Mouse (Mus musculus) heart, adult 9 months (tissue): ENCODE results near the gene Lrrc57.
"Not testable (repeated sequence)": the region's sequence is repeated elsewhere in the genome, so short reads cannot be mapped to it uniquely, and the experiment has no call there.

Source experiments
- DNase-seq, 2 experiments: peaks; one replicate each; pipeline ENCODE4 v3.0.0; 2022; ENCODE audit warnings: low spot score in 2 of 2

The Lrrc57 gene

DNA sequence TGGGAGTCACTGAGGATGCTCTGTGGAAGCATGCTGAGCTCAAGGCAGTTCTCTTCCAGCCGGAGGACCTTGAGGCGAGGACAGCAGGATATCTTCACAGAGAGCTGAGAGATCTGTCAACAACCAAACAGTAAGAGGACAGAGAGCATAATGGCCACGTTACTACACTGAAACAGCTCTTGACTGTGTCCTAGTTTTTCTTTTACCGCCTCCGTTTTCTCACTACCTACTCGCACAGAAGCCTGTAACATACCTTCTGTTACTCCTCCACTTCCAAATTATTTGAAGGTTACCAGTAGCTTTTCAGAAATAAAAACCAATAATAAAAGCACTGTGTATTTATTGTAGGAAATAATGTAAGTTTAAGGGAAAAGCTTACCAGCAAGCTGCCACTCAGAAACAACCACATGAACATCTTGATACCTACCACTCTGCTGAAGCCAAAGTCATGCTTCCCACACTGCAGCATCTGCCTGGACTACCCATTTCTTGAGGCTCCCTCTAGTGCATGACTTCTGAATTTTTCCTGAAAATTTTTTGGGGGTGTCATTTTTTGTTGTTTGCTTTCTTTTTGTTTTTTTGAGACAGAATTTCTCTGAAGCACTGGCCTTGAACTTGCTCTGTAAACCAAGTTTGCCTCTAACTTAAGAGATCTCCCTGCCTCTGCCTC, 3.2 kb downstream of the Lrrc57 start:
- no peak for DNase-seq

DNA sequence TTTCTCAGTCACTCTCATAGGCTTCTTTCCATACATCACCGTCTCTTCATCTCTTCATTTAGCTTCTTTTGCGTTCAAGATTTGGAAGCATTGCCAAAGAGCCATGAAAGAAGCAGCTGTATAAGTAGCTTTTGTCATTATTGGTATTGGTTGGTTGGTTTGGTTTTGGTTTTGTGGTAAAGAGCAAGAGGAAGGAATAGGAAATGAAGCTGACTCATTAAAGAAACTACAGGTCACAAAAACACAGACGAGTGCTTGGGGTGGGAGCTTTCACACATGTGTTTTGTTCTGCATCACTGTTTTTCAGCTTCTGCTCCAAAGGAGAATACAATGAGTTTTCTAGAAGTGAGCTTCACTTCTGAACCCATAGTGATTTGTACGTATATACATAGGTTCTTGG, 9.8 kb downstream of the Lrrc57 start:
- DNase-seq: no peak

DNA sequence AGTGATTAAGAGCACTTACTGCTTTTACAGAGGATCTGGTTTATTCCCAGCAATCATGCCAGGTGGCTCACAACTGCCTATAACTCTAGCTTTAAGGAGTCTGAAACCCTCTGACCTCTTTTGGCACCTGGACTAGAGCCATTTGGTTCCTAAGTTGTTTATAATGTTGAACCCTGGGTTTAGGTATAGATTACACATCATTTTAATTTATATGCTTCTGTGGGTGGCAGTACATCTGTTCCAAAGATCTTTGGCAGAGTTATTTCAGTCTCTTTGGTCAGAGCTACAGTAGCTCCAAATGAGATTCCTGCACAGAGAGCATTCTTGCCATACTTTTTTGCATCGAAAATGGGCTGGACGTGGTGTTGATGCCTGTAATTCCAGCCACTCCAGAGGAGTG, 11.6 kb downstream of the Lrrc57 start:
- DNase-seq: no peak

DNA sequence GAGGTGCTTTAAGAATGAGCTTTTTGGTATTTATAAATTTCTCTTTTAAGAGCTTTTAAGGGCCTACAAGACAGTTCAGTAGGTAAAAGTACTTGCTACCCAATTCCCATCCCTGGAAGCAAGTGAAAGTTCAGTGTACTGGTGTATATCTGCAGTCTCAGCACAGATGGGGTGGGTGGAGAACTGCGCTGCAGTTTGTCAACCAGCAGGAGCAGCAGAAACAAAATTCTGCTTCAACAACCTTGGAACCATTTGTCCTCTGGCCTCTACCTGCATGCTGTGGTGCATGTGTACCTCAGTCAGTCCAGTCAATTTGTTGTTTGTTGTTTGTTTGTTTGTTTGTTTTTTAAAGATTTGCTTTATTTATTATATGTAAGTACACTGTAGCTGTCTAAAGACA, 17.1 kb downstream of the Lrrc57 start:
- DNase-seq: no peak

DNA sequence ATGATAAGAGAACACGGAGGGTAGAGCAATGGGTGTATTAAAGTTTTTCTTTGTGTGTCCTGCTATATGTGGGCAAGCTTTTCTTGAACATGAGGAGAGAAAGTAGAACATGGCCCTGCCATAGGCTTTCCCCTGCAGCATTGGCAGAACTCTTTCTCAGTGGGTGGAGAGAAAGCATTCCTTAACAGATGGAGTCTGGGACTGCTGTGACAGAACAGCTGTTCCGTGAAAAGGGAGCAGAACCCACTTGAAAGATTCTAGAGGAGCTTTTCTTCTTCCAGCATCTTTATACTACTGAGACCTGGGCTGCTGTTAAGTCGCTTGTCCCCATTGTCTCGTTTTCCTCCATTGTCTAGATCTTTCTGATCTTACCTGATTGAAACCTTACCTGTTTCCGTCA, 19.6 kb downstream of the Lrrc57 start:
- DNase-seq: no peak

DNA sequence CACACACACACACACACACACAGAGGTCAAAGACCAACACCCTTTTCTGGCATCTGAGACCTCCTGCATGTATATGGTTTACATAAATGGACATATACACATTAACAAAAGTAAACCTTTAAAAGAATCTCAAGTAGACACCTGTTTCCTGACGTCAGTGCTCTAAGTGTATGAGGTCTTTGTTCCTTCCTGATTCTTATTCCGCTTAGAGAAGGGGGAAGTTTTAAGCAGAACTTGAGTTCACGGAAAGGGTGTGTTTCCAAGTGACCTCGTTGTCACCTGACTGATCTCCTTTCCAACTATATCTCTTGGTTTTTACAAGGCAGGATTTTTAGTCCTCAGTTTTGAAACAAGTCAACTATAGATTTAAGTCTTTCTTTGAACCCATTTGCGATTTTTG, 31.0 kb downstream of the Lrrc57 start:
- peak; percentile 27 to 55 for DNase-seq

DNA sequence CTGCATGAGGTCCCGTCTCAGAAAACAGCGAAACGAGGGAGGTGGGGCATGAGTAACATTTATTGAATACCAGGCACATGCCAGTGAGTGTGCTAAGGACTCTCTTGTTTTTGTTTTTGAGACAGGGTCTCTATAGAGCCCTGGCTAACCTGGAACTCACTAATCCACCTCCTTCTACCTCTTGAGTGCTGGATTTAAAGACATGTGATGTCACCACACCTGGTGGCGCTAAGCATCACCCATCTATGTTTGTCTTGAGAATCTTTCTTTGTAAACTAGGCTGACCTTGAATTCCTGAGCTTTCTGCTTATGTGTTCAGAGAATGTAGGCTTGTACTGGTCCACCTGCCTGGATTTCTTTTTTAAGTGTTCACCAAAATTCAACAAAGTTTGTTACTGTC, 31.5 kb downstream of the Lrrc57 start:
- DNase-seq: no peak

DNA sequence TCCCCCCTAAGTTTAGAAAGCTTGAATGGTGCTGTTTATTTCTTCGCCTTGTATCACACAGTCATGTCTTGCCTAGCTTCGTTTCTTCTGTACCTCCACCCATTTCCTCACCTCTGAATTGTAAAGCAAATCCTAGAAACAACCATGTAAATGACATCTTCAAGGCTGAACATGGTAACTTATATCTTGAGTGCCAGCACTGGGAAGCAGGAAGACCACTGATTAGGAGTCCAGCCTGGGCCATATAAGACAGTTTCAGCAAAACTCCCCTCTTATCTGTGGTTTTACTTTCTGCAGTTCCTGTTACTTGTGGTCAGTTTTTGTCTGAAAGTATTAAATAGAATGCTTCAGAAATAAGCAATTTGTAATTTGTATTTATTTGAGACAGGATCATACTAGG, 33.3 kb downstream of the Lrrc57 start:
- no peak for DNase-seq

DNA sequence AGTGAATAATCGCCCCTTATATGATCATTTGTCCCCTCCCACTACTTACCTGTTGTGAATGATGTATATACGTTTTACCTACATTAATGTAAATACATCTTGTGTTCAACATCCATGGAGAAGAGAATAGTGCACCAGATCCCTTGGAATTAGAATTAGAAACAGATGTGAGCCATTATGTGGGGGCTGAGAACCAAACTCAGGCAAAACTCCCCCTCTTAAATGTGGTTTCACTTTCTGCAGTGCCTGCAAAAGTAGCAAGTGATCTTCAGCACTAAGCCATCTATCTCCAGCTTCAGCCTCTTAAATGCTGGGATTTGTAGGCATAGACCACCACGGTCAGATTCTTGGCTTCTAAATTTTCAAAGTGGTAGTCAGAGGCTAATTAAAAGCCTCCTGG, 34.2 kb downstream of the Lrrc57 start:
- no peak for DNase-seq

DNA sequence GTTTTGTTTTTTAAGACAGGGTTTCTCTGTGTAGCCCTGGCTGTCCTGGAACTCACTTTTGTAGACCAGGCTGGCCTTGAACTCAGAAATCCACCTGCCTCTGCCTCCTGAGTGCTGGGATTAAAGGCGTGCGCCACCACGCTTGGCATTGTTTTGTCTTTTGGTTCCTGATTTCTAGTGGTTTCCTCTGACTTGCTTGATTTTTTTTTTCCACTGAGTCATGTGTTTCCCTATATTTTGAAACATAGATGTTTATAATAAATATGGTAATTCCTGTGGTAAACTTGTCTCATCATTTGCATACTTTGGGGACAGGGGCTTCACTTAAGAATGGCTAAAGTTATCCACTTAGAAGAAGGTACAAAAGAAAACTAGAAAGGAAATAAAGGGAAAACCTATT, 37.2 kb downstream of the Lrrc57 start:
- not testable (repeated sequence) for DNase-seq

DNA sequence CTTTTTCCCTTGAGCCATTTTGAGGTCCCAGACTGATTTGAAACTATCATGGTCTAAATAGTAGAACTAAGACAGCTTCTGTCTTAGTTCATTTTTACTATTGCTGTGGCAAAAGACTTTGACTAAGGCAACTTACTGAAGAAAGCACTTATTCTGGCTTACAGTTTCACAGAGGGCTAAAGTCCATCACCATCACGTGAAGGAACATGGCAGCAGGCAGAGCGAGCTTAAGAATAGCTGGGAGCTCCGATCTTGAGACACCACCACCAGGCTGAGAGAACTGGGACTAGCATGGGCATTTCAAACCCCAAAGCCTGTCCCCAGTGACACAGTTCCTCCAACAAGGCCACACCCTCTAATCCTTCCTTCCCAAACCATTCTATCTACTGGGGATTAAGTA, 38.2 kb downstream of the Lrrc57 start:
- no peak for DNase-seq

DNA sequence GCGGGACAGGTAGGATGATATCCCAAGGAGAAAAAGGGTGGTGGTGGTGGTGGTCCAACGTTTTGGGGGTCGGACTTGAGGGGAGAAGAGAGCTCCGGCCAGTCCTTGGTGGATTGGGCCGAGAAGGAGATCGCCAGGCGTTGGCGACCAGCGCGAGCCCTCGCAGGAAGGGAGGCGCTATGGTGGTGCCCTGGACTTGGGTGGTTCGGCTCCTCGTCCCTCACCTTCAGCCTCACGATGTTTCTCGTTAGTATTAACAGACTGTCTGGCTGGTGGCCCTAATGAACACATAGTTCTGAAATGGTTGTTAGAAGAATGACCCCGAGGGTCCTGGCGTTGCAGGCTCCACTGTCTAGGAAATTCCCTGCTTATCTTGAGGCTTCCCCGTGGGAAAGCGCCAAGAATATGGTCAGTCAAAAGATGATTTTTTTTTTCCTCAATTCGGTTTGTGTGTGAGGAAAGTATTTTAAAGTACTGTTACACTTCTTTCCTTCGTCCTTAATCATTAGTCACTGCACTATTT, 41.5 kb downstream of the Lrrc57 start:
- no peak for DNase-seq

DNA sequence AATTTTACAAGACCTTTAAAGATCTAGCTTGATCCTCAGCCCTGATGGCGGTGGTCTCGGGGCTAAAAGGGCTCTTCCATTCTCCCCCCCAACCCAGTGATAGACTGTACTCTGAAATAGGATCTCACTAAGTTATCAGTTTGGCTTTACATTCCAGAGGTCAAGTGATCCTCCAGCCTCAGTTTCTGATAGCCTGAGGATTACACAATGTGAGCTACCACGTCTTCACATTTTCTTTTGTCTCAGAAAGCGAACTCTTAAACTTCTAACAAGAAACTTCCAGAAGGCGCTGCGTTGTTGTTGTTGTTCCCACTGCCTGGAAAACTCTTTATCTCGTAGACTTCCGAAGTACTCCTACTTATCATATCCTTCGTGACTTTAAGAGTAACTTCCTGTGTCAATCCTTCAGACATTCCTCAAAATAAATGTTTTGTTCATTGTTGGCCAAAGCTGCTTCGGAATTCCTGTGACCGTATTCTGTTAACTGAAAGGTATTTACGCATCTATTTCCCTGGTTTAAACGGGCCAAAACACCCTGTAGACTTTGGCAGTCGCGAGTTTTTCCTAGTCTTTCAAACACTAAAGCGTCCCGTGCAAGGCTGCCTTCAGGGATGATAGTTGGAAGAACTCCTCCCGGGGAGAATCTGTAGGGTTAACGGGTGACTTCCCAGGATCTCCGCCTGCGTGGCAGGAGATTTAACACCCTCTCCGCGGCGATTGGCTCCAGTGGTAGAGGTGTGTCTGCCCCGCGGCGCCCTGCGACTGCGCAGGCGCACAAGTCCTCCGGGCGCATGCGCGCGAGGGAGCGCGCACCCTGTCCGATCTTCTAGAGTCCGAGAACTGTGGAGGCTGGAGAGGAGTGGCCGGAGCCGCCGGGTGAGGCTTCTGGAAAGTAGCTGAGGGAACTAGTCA, 42.2 kb downstream of the Lrrc57 start, which contains the start of gene Snap23:
Gene Snap23, plus strand, starts transcription at position 786 of the 912 bp plus-strand sequence.
- DNase-seq: peak; percentile 97

DNA sequence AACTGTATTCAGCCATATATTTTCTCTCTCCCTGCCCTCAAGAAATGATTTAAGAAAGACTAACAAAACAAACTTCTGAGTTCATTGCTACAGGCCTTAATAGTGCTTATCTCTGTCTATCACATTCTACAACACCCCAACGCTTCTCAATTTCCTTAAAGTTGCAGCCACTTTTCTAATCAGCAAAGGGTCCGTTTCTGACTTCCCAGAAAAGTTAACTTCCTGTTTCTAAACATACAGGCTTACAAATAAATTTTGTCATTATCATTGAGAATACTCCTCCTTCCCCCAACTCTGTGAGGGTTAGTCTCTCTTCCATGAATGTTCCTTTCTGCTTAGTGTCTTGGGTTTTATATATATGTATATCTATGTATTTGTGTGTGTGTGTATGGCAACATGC, 44.0 kb downstream of the Lrrc57 start:
- no peak for DNase-seq

DNA sequence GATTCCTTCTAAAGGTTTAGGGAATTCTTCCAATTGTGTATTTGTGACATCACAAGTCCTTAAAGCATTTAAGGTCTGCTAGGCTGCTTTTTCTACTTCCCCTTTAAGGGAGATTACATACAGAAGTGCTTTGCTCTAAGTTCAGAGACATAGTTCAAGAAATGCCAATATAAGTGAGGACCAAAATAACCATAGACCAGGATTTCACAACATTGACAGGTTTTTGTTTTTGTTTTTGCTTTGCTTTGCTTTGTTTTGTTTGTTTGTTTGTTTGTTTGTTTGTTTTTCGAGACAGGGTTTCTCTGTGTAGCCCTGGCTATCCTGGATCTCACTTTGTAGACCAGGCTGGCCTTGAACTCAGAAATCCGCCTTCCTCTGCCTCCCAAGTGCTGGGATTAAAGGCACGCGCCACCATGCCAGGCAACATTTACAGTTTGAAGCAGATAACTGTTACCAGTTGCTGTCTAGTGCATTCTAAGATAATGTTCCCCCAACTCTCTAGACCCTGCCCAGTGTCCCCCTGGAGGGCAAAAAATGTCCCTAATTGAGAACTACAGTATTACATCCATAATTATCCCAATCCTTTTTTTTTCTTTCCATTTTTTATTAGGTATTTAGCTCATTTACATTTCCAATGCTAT, 44.7 kb downstream of the Lrrc57 start:
- not testable (repeated sequence) for DNase-seq

DNA sequence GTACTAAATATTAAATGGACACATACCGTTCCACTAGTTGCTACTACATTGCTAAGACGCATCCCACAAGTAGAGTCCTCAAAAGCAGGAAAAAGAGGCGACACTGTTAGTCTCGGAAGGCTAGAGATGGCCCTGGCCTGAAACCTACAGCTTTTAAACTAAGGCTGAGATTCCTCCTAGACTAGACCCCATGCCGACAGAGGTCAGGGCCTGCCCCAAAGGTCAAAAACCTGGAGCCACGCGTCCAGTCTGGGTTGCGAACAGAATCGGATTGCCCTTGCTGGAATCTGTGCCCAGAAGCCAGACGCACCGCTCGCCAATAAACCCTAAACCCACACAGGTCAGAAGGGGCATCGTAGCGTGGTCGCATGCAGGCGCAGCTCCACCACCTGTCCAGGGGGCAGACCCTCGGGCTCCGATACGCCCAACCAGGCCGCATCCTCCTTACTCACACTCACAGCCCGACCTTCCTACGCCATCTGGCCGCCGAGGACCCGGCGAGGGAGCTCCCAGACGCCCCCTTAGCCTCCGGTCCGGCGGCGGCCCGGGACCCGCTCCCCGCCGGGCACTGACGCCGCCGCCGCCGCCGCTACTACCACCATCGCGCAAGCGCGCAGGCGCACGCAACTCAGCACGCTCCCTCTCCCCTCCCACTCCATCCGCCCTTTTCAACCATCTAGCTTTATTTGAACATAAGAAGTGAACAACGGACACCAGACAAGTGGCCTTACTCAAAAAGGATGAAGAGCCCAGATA, 45.9 kb downstream of the Lrrc57 start, which contains the start of gene Zfp106:
Gene Zfp106, minus strand, starts transcription at position 609 of the 756 bp plus-strand sequence.
- DNase-seq: peak; percentile 90

DNA sequence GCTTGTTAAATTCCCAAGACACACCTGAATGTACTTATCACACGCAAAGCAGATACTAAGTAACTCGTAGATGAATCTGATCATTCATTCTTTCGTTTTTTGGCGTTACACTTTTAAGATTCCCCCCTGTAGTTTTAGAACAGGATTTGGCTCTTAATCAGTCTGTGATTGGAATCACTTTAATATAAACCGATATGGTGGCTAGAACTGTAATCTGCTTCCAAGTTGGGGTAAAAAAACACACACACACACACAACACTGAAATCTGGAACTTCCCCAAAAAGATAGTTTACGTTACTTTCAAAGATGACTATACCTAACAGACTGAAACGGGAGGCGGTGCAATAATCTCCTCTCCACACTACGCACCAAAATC, 46.5 kb downstream of the Lrrc57 start:
- DNase-seq: no peak

DNA sequence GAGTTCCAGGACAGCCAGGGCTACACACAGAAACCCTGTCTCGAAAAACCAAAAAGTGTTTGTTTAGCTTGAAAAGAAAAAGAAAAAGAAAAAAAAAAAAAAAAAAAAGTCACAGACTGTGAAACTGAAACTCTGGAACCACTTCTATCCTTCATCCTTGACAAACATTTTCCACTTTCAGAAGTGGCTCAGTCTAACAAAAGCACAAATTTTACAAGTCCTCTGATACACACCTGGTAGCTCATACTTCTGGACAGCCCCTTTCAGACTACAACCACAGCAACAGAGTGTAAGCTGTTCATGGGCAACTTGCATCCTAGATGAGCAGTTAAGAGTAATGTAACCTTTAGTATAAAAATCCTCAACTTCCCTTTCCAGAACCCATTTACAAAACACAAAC, 47.8 kb downstream of the Lrrc57 start:
- DNase-seq: no peak

DNA sequence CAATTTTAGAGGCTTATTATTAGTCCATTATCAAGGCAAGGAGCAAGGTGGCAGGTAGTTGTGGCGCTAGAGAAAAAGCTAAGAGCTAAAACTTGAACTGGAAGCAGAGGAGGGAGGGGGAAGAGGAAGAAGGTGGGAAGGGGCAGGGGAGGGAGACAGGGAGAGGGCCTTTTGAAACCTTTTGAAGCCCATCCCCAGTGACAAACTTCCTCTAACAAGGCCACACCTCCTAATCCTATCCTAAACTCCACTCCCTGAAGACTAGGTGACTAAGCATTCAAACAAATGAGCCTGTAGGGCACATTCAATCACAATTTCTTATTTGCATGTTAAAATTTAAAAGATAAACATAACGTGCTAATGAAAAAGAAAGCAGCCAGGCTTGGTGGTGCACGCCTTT, 50.5 kb downstream of the Lrrc57 start:
- no peak for DNase-seq

DNA sequence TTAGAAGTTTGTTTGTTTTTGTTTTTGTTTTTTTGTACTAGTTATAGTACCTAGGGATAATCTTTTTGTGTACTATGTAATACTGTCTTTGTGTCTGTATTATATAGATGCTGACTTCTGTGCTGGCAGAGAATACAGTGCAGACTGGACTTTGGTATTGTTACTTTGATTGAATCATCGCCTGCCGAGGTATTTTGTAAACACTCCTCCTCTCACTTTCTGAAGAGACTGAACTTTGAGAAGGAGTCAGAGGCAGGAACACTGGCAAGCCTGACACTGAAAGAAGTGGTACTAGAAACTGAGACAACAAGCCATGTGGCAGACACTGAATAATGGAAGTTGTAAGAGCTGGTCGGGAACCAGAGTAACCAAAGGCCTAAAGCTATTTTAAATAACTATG, 52.5 kb downstream of the Lrrc57 start:
- DNase-seq: no peak
